Mouse (Mus musculus) CH12.LX (cell line): ENCODE data around the gene Daam1. TPM values are rescaled to one million over a fixed set of nuclear protein-coding genes. Genes with fewer than 3 reads are reported as not detected.

ENCODE experiments used
- DNase-seq: peaks from one replicate; pipeline ENCODE4 v3.0.0-alpha.2; 2013; ENCODE audit errors: extremely low read depth
- H3K27ac ChIP-seq: 2 replicates; pipeline ENCODE4 v1.5.1; 2012; ENCODE audit warnings: low read depth, mild to moderate bottlenecking, control low read depth, moderate library complexity; ENCODE audit not compliant: insufficient read depth
- H3K27me3 ChIP-seq: replicated peaks from 2 replicates; pipeline ENCODE3; 2012; ENCODE audit warnings: inconsistent platforms
- H3K36me3 ChIP-seq, 2 experiments: replicated peaks in 1 of 2; 2 replicates each; pipeline versions ENCODE3 to v1.6.1; 2012; ENCODE audit warnings: inconsistent platforms in 1 of 2, low read length in 1 of 2, mild to moderate bottlenecking in 1 of 2, mixed read lengths in 1 of 2, moderate library complexity in 1 of 2; ENCODE audit not compliant: control insufficient read depth in 1 of 2, insufficient read depth in 1 of 2
- H3K4me1 ChIP-seq, 2 experiments: 2 replicates each; pipeline ENCODE4 v1.6.1; 2012; ENCODE audit warnings: inconsistent platforms in 1 of 2, moderate library complexity in 1 of 2; ENCODE audit not compliant: insufficient read depth in 2 of 2, control insufficient read depth in 1 of 2
- H3K4me2 ChIP-seq: 2 replicates; pipeline ENCODE4 v1.6.1; 2012; ENCODE audit warnings: low read depth, mild to moderate bottlenecking, control low read depth; ENCODE audit not compliant: poor library complexity, insufficient read depth, severe bottlenecking
- H3K4me3 ChIP-seq, 3 experiments: fragments of 150-350 bp in 1 of 3; sonication (generic) in 1 of 3; replicated peaks in 1 of 3; 2 replicates each; pipeline versions ENCODE3 to v1.5.1; 2011 to 2012; ENCODE audit warnings: low read depth in 2 of 3, low read length in 2 of 3, mild to moderate bottlenecking in 2 of 3, moderate library complexity in 2 of 3, control low read depth in 1 of 3, improper control_type of control experiment in 1 of 3, inconsistent platforms in 1 of 3, mixed read lengths in 1 of 3; ENCODE audit not compliant: poor library complexity in 1 of 3
- H3K79me2 ChIP-seq: replicated peaks from 2 replicates; pipeline ENCODE4 v1.6.1; 2012; ENCODE audit warnings: mild to moderate bottlenecking, moderate library complexity; ENCODE audit not compliant: control insufficient read depth, poor library complexity, insufficient read depth, severe bottlenecking; ENCODE audit errors: extremely low read depth
- H3K9ac ChIP-seq: 2 replicates; pipeline ENCODE4 v1.6.1; 2012; ENCODE audit warnings: low read depth, mild to moderate bottlenecking, control low read depth, moderate library complexity; ENCODE audit not compliant: insufficient read depth
- H3K9me3 ChIP-seq: replicated peaks from 2 replicates; pipeline ENCODE3; 2012; ENCODE audit warnings: low read length, inconsistent platforms, mixed read lengths
- BHLHE40 ChIP-seq: IDR thresholded peaks from 2 replicates; pipeline ENCODE4 v1.6.1; 2011; ENCODE audit warnings: mild to moderate bottlenecking, low read depth, low read length, improper control_type of control experiment
- CHD1 ChIP-seq: IDR thresholded peaks from 2 replicates; pipeline ENCODE4 v1.6.1; 2012; ENCODE audit warnings: low read depth, low read length, improper control_type of control experiment, inconsistent platforms
- CHD2 ChIP-seq: IDR thresholded peaks from 2 replicates; pipeline ENCODE4 v1.6.1; 2011; ENCODE audit warnings: low read length, improper control_type of control experiment
- EP300 ChIP-seq: IDR thresholded peaks from 2 replicates; pipeline ENCODE4 v1.6.1; 2011; ENCODE audit warnings: low read length, improper control_type of control experiment
- HCFC1 ChIP-seq: IDR thresholded peaks from 2 replicates; pipeline ENCODE4 v1.6.1; 2012; ENCODE audit warnings: low read depth, mild to moderate bottlenecking, inconsistent platforms, low read length, improper control_type of control experiment
- IRF4 ChIP-seq: IDR thresholded peaks from 2 replicates; pipeline ENCODE4 v1.6.1; 2014; ENCODE audit warnings: low read depth, mild to moderate bottlenecking, inconsistent platforms, low read length, improper control_type of control experiment
- JUN ChIP-seq: IDR thresholded peaks from 2 replicates; pipeline ENCODE4 v1.6.1; 2011; ENCODE audit warnings: low read depth, mild to moderate bottlenecking, low read length, improper control_type of control experiment, moderate library complexity; ENCODE audit not compliant: insufficient read depth
- KAT2A ChIP-seq: IDR thresholded peaks from 2 replicates; pipeline ENCODE4 v1.6.1; 2012; ENCODE audit warnings: low read length, improper control_type of control experiment, inconsistent platforms; ENCODE audit not compliant: insufficient replicate concordance
- MAX ChIP-seq: IDR thresholded peaks from 2 replicates; pipeline ENCODE4 v1.6.1; 2011; ENCODE audit warnings: low read length, improper control_type of control experiment
- MAZ ChIP-seq: IDR thresholded peaks from 2 replicates; pipeline ENCODE4 v1.6.1; 2012; ENCODE audit warnings: low read depth, mild to moderate bottlenecking, inconsistent platforms, low read length, improper control_type of control experiment, moderate library complexity
- MEF2A ChIP-seq: IDR thresholded peaks from 2 replicates; pipeline ENCODE4 v1.6.1; 2014; ENCODE audit warnings: low read depth, mild to moderate bottlenecking, inconsistent platforms, low read length, improper control_type of control experiment, borderline replicate concordance
- MXI1 ChIP-seq: IDR thresholded peaks from 2 replicates; pipeline ENCODE4 v1.6.1; 2011; ENCODE audit warnings: mild to moderate bottlenecking, low read depth, low read length, improper control_type of control experiment
- MYC ChIP-seq: IDR thresholded peaks from 2 replicates; pipeline ENCODE4 v1.6.1; 2011; ENCODE audit warnings: low read depth, mild to moderate bottlenecking, improper control_type of control experiment, low read length
- NELFE ChIP-seq: IDR thresholded peaks from 2 replicates; pipeline ENCODE4 v1.6.1; 2011; ENCODE audit warnings: low read depth, low read length, improper control_type of control experiment
- RAD21 ChIP-seq: IDR thresholded peaks from 2 replicates; pipeline ENCODE4 v1.6.1; 2011; ENCODE audit warnings: low read depth, mild to moderate bottlenecking, low read length, improper control_type of control experiment, moderate library complexity
- TBP ChIP-seq: conservative IDR thresholded peaks from 2 replicates; pipeline ENCODE4 v1.6.1; 2011; ENCODE audit warnings: low read depth, low read length, improper control_type of control experiment
- TCF12 ChIP-seq: IDR thresholded peaks from 2 replicates; pipeline ENCODE4 v1.6.1; 2014; ENCODE audit warnings: low read depth, mild to moderate bottlenecking, inconsistent platforms, low read length, improper control_type of control experiment
- UBTF ChIP-seq: IDR thresholded peaks from 2 replicates; pipeline ENCODE4 v1.6.1; 2012; ENCODE audit warnings: low read depth, mild to moderate bottlenecking, inconsistent platforms, low read length, improper control_type of control experiment, moderate library complexity
- USF1 ChIP-seq: IDR thresholded peaks from 2 replicates; pipeline ENCODE4 v1.6.1; 2014; ENCODE audit warnings: low read depth, mild to moderate bottlenecking, inconsistent platforms, low read length, improper control_type of control experiment
- ZC3H11A ChIP-seq: IDR thresholded peaks from 2 replicates; pipeline ENCODE4 v1.6.1; 2012; ENCODE audit warnings: low read depth, mild to moderate bottlenecking, inconsistent platforms, low read length, improper control_type of control experiment
- ZKSCAN1 ChIP-seq: IDR thresholded peaks from 2 replicates; pipeline ENCODE4 v1.6.1; 2012; ENCODE audit warnings: low read depth, inconsistent platforms, low read length, improper control_type of control experiment, borderline replicate concordance
- ZMIZ1 ChIP-seq: IDR thresholded peaks from 2 replicates; pipeline ENCODE4 v1.6.1; 2012; ENCODE audit warnings: low read depth, mild to moderate bottlenecking, inconsistent platforms, low read length, improper control_type of control experiment
- dilution Hi-C: fragments of 300-500 bp; cut with MboI; formaldehyde crosslinking; loops from 2 replicates; pipeline ENCODE4 v1.14.3; 2020; ENCODE audit warnings: low sequenced_read_pairs; ENCODE audit not compliant: extremely low pct_unique_long_range_greater_than_20kb, extremely low pct_ligation_motif_present
- in situ Hi-C: fragments of 300-500 bp; cut with MboI; formaldehyde crosslinking; loops from 3 replicates; pipeline ENCODE4 v1.14.3; 2019; ENCODE audit warnings: low sequenced_read_pairs, low pct_ligation_motif_present, low pct_unique_long_range_greater_than_20kb, mixed read lengths
- polyA plus RNA-seq: library from polyadenylated mRNA; unstranded; fragments of >175 nt; gene quantifications from 2 replicates; pipeline ENCODE4 v1.2.1, GENCODE M21; 2012; ENCODE audit warnings: low read depth; ENCODE audit not compliant: insufficient read length
- total RNA-seq, 2 experiments: library from RNA; depleted of rRNA; stranded (reverse); fragments of 300-350 nt in 1 of 2; fragments of >200 nt in 1 of 2; gene quantifications; 2 replicates each; pipeline ENCODE4 v1.2.3; 2012 to 2014

The Daam1 gene
- total and polyA plus RNA-seq, 3 experiments = 10.7 to 27.9 (median 23.6) TPM

- Histone ChIP-seq H3K9ac (no peak overlapping the region), H3K4me1 (peaks cover 17 to 48% of the 10 kb centered on the region in 2 experiments), H3K27me3 (no peaks in the 10 kb centered on the region), H3K36me3 (no peaks in the 10 kb centered on the region), H3K27ac (no peak overlapping the region), H3K9me3 (no peaks in the 10 kb centered on the region), H3K4me3 (no peak overlapping the region), H3K4me2 (no peak overlapping the region), H3K79me2 (no peaks in the 10 kb centered on the region)
- TF ChIP-seq EP300 (no peak), RAD21 (no peak), TCF12 (no peak), CHD2 (no peak), UBTF (no peak), IRF4 (no peak), MAZ (no peak), ZKSCAN1 (no peak), MYC (no peak), NELFE (no peak), CHD1 (no peak), TBP (no peak), ZMIZ1 (no peak), ZC3H11A (no peak), BHLHE40 (no peak), KAT2A (no peak)
- dilution Hi-C loops (no loop called here), in situ Hi-C loops (no loop called here)
- DNase-seq = no peak
These were observed 208.0 kb downstream of the Daam1 start for GRCm38 (mm10) chr12:72038866-72039265.

GRCm38 (mm10) chr12:72039501-72039900 lies 208.6 kb downstream of the Daam1 start:
- Histone ChIP-seq H3K4me2 (no peak overlapping the region), H3K9me3 (no peaks in the 10 kb centered on the region), H3K4me3 (no peak overlapping the region), H3K27ac (no peak overlapping the region), H3K79me2 (no peaks in the 10 kb centered on the region), H3K27me3 (no peaks in the 10 kb centered on the region), H3K36me3 (no peaks in the 10 kb centered on the region), H3K4me1 (peaks cover 17 to 48% of the 10 kb centered on the region in 2 experiments), H3K9ac (no peak overlapping the region)
- dilution Hi-C loops = no loop called here
- no peak for TF ChIP-seq MAX
- no peak for TF ChIP-seq MXI1
- TF ChIP-seq HCFC1 = no peak
- no peak for TF ChIP-seq USF1
- no peak for TF ChIP-seq NELFE
- TF ChIP-seq TBP = no peak
- TF ChIP-seq MEF2A = no peak
- TF ChIP-seq CHD1 = no peak
- TF ChIP-seq JUN = no peak
- in situ Hi-C loops = no loop called here
- DNase-seq = no peak
